Mouse (Mus musculus): Measurements from ENCODE around the gene Rasgrf2. TPM values are rescaled to one million over a fixed set of nuclear protein-coding genes. Genes with fewer than 3 reads are reported as not detected.
A peak's percentile ranks its signal among the peaks of the same experiment; 100 is the strongest.

Gene Rasgrf2
- total RNA-seq, 4 experiments from 2014 or later: 3.9 to 8.8 (median 5.3) TPM

DNA sequence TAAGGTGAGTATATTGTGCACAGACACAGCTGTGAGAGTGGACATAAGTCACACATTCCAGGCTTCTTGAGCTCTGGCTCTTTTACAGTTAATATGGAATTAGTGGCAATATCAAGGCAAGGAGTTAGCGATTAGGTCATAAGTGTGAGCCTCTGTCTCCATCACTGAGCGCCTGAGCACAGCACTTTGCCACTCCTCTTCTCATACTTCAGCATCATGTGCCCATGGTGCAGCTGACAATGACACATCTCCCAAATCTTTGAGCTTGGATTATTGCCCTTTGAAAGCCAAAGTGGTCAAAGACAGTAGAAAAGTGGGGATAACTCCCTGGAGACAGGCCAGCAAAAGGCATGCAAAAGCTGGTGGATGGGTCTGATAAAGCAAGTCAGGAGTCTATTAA lies 175.8 kb downstream of the Rasgrf2 start:
- no peak for DNase-seq (ENCODE audit: low spot score in 2 of 2)

DNA sequence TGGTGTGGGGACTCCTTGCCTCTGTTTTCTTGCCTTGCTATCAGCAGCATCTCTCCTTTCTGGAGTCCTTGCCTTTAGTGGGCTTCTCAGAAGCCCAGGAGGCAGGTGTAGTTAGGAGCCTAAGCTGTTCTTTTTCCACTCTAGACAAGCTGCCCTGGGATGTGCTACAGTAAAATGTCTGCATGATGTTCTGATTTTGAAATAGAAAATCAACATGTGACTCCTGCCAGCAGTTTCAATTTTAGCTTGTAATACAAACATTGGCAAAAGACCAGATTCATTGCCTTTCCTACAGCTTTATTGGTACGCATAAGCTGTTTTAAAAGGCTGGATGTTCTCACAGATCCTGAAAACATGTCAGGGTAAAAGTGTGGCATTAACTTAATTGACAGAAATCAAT lies 176.3 kb downstream of the Rasgrf2 start:
- DNase-seq (ENCODE audit: low spot score in 2 of 2): no peak

DNA sequence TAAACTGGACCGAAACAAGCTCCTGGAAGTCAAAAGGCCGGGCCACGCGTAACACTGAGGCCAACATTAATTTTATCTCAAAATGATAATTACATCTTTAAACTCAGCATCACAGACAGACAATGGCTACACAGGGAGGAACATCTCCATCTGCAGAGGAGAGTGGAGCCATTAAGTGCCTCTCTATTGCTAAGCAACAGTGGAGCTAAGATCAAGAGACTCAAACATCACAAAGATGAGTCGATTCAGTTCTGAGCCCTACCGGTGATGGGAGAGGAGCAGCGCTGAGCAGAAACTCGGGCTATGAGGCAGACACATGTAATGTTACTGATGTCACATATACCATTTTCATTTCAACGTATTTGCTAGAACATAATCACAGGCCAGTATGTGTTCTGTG lies 191.3 kb downstream of the Rasgrf2 start:
- no peak for DNase-seq (ENCODE audit: low spot score in 2 of 2)

DNA sequence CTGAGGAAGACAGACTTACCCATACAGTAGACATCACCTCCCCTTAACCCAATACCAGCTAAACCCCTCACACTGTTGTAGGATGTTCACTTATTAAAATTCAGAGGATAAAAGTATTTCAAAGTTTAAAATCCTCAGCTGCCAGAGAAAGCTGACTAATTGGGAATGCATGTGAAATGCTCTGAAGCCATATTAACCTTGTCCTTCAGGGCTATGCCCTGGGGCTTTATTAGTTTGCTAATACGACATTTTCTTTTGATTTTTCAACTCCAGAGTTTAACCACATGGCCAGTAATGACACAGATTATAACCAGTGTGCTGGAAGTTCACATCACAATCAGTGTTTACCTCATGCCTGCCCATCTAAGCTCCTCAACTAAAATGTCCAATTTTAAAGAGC lies 192.6 kb downstream of the Rasgrf2 start:
- no peak for DNase-seq (ENCODE audit: low spot score in 2 of 2)

DNA sequence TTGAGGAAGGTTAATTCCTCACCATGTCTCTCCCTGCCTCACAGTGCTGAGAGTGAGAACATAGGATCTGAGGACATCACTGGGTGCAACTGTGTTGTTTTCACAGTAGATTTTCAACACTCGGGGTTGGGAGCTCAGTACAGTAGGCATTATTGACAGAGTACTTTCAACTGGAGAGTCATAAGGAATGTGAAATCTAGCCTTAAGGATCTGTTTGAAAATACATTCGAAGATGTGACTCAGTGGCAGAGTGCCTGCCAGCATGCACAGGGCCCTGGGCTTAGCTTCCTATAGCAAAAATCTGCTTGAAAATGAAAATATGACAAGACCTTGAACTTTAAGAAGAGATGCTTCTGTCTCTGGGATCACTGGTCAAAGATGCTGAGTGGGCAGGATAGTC lies 194.2 kb downstream of the Rasgrf2 start:
- DNase-seq (ENCODE audit: low spot score in 2 of 2): no peak

DNA sequence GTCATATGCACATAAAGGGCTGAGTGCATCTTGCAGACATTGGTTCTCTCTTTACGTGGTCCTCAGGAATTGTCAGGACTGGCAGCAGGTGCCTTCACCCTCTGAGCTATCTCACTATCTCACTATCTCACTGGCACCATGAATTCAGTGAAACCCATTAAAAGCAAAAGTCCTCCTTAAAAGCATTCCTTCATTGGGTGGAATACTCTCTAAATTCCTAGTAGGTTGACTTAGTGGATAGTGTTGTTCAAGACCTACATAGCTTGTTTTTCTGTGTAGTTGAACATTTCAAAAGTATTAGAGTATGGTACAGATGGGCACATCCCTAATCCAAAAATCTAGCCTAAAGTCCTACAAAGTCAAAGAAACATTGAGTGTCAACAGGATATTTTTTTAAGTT lies 199.3 kb downstream of the Rasgrf2 start:
- DNase-seq (ENCODE audit: low spot score in 2 of 2): no peak

DNA sequence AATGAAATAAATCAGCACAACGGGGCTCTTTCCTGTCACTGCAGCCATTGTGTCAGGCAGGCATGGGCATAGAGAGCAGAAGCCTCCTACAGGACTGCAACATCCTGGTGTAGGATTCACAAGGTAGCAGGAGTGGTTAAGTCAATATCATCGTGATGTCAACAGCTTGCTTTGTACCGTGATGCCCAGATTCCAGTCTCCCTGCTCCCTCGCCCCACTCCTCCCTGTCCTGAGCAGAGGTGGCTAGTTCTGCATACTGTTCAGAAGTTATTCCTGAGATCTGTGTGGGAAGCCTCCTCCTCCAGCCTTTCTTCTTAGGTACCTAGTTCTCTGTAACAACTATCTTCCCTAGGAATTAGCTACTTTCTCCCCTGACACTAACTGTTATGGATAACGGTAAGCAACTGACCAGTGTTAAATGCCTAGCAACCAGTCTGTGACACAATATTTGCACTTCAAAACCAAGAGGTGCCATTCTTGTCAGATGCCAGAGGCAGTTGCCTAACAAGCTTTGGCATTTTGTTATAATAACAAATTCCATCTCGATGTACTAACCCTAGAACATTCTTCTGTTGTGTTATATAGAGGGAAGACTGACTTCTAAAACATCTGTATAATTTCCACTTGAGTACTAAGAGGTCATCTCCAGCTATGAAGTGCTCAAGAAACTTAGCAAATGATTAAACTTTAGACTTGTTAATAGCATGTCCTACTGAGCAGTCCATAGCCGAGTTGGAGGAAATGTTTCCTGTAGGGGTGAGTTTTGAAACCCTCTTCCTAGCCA lies 201.3 kb downstream of the Rasgrf2 start:
- DNase-seq (ENCODE audit: low spot score in 2 of 2): no peak

DNA sequence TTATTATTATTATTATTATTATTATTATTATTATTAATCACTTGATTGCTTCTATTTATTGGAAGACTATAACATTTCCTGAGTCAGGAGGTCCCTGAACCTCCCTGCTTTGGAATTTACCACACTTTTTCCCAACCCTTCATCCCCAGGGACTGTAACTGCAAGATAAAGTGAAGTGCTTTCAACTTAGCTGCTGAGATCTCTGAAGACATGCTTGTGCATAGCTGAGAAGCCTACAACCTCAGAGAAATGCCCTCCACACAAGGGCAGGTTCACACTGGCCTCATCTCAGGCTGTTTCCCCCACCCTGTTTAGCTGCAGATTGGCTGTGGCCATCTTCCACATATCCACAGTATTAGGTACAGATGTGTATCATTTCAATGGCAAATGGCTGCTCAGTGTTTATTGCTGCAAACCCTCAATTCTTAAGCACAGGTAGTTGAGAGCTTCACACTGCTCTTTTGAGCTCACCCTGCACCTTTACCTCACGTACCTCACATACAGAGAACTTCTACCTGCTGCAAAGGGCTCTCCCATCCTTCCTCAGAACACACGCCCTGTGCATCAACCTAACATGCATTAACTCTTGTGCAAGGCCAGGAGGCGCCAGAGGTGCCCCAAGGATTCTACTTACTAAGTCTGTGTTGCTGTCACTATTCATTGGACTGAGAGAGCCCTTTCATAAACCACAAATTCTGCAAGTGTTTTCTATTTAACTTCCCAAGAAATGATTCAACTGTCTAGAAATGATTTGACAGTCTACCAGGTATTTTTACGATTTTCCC lies 202.7 kb downstream of the Rasgrf2 start:
- no peak for DNase-seq (ENCODE audit: low spot score in 2 of 2)

DNA sequence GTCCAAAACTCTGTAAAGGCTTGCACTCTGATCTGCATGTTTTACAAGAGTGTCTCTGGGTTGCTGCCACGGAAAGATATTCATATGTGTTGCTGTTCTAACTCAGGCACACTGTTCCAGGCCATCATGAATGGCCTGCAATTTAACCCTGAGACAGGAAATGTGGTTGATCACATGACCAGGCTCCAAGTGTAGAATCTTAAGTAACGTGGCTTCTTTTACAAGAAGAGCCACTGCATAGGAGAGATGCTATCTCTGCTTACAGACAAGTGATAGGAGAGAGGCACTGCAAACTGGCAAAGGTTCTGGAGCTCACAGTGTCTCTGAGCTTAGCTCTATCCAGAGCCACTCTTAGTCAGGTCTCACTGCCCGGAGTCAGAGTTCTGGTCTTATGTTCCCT lies 210.4 kb downstream of the Rasgrf2 start:
- no peak for DNase-seq (ENCODE audit: low spot score in 2 of 2)

DNA sequence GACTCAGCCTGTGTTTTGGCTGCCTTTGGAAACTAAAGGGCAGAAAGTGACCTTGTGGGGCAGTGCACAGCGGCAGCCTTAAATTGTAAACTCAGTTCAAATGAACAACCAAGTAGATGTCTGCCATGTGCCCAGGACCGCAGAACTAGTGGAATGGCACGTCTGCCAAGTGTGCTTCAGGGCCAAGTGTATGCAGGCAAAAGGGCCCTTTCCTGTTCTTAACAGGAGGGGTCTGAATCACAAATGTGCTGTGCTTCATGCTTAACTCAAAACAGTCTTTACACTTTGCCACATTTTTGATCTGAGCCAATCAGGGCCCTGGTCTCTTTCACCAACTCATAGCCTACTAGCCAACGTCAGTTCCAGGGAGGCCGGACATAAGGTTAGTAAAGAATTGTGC lies 212.7 kb downstream of the Rasgrf2 start:
- no peak for DNase-seq (ENCODE audit: low spot score in 2 of 2)

DNA sequence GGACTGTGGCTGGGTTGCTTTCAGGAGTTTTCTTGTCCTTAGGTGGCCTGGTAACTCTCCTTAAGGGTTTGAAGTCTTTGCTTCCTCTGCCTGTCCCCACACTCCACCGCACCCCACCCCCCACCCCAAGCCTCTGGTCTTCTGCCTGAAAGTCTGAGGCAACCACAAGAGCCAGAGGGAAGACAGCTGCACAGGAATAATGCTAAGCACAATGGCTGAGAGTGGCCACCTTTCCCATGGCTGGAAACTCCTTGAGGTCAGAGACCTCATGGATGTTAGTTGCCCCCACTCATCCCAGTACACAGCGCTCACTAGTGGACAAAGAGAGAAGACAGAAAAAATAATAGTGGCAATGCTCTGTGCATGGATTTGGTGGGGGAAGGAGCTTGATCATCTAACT lies 213.6 kb downstream of the Rasgrf2 start:
- DNase-seq (ENCODE audit: low spot score in 2 of 2): no peak

DNA sequence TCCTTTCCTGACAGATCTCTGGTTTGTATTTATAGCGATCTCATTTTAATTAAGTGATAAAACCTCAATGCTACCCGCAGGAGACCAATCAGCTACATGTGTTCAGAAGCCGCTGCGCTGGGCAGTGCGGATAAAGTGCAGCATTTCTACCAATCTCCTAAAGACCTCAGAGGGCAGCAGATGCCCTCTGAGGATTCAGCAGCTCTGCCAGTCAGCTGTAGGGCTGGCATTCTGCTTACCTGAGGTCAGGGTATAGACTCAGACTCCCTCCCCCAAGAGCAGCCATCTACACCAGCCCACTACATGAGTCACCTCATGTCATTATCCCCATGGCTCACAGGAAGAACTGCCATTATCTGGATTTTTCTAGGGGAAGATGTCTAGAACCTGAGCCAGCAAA lies 215.1 kb downstream of the Rasgrf2 start:
- no peak for DNase-seq (ENCODE audit: low spot score in 2 of 2)

DNA sequence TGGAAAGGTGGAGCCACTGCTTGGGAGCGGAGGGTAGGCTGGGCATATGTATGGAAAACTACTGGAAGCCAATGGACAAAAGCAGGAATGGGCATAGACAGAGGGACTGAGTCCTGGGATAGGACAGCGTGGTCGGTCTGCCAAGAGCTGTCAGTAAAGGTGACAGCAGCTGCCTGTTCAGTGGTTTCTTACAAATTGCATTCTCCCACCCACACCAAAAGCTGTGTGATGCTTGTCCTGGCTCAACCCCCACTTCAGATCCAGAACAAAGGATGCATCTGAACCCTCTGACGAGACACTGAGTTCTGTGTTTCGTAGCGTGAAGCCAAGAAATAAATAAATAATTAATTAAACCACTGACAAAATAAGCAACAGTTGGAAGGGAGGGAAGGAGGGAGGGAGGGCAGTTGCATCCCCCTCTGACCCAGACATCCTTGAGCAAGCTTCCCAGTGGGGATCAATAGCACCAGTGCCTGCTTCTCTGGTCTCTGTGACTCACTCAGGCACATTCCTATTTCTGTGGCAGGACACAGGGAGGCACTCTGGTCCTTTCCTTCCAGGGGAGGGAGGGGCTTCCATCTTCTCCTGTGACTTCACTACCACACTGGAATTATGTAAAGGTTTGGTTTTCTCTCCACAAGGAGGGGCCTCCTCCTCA lies 215.7 kb downstream of the Rasgrf2 start:
- no peak for DNase-seq (ENCODE audit: low spot score in 2 of 2)

DNA sequence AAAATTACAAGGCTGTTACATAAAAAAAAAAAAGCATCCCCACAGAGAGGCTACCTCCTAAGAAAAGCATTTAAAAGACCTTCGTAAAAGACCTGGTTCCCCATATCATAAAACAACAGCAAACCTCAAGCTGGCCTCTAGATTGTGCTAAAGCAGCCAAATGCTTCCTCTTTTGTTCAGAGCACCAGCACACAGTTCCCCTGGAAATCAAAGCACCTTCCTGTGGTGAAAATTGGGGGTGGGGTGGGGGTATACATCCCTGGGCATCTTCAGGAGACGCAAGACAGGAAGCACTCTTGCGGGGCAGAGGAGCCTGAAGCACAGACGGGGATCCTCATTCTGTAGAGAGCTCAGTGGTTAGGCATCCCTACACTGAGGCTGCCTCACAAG lies 216.3 kb downstream of the Rasgrf2 start:
- DNase-seq (ENCODE audit: low spot score in 2 of 2): no peak

DNA sequence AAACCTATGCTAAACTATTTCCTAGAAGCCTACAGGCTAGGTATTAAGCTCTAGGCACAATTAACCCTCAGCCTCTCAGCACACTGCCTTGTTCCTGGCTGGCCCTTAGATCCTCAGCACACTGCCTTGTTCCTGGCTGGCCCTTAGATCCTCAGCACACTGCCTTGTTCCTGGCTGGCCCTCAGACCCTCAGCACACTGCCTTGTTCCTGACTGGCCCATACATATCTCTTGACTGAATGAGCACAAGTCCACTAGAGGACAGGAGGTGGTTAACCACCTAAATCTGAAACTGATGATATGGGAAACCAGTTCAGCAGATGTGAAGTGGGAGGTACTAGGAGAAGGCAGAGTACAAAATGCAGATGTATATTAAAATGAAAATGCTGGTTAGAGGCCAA lies 219.8 kb downstream of the Rasgrf2 start:
- no peak for DNase-seq (ENCODE audit: low spot score in 2 of 2)

DNA sequence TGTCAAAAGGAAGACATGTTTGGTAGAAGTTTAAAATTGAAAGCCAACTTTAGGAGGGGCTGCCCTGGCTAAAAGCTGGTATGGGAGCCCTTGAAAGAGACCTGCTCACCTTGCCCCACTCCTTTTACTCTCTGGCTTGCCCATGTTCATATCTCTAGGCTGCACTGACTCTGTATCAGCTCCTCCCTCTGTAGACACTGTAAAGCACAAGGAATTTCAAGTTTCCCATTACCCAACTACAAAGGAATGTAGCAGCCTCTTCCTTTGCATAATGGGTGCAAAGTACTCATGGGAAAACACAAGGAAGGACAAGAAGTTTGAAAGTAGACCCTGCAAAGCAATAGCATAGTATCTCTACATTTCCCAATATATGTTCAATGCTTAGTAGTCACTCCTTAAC lies 220.2 kb downstream of the Rasgrf2 start:
- no peak for DNase-seq (ENCODE audit: low spot score in 2 of 2)

DNA sequence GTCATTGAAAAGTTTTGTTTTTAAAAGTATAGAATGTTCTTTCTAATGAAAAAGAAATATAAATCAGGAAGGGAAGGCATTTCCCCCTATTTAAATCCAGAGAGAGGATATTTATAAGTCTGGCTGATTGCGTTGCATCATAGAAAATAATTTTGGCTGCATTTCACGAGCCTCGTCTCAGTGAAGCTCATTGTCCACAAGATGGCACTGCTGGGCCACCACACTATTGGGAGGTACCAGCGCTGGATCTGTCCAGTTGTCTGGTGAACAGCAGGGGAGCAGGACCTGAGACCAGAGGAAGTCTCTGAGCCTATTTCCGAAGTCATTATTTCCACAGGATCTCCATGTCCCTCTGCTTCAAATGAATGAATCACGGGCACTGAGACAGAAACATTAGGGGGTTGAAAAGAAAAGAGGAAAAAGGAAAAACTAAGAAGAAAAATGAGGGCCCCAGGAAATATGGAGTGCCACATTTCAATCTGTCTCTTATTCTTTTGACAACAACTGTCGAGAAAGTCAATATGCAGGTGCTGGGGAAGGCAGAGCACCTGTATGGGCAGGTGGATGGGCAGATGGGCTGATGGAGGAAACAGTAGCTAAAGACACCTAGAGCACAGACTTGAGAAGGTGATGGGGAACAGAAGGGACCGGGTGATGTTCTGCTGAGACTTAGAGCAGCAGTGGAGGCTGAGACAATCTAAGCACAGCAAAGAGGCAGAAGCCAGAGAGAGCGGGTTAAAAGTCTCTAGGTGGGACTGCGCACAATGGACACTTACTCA lies 223.1 kb downstream of the Rasgrf2 start:
- DNase-seq (ENCODE audit: low spot score in 2 of 2): peak; percentile 50 to 66

DNA sequence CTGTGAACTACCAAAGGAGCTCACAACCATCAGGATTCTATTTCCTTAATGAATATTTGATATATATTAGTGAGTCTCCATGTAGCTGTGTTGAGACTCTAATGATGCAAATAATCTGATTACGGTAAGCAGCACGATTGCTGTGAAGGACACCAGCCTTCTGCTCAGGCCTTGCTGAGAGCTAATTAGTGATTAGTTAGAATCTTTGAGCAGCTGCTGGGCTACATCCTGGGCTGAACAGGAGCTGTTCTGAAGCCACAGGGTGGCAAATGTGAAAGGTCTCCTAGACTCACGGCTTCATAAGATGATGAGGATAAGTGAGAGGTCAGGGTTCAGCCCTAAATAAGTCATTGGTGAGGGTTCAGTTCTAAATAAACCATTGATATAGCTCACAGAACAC lies 225.1 kb downstream of the Rasgrf2 start:
- no peak for DNase-seq (ENCODE audit: low spot score in 2 of 2)

DNA sequence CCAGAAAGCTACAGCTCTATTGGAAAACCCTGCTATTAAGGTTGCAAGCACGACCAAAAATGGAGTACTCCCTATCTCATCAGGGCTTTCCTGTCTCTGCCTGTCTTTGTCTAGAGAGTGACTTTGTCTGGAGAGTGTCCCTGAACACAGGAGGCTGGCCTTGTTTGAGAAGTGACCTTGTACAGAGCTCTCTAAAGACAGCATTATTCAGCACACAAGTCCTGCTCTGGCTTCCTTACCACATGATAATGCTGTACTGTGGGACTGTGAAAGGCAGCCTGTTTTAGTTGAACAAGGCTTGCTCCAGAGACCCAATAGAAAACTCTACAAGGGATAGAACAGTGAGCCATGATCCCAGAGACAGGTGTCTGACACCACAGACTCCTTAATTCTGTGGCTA lies 235.0 kb downstream of the Rasgrf2 start:
- DNase-seq (ENCODE audit: low spot score in 2 of 2): no peak

DNA sequence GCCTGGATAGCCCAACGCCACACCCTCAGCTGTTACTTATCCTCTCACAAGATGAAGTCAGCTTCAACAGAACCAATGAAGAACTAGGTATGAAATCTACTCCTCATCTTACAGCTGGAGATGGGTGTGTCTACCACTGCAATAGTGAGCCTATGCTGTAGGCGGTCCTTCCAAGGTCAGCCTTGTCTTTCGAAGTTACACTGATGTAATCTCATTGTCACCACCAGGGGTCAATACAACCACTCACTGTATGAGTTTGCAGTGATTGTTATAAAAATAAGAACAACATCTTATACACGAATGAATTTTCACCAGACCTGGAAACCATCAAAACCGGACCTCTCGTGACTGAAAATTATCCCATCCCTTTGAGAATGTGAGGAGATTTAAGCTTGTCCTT lies 238.3 kb downstream of the Rasgrf2 start:
- DNase-seq (ENCODE audit: low spot score in 2 of 2): no peak

DNA sequence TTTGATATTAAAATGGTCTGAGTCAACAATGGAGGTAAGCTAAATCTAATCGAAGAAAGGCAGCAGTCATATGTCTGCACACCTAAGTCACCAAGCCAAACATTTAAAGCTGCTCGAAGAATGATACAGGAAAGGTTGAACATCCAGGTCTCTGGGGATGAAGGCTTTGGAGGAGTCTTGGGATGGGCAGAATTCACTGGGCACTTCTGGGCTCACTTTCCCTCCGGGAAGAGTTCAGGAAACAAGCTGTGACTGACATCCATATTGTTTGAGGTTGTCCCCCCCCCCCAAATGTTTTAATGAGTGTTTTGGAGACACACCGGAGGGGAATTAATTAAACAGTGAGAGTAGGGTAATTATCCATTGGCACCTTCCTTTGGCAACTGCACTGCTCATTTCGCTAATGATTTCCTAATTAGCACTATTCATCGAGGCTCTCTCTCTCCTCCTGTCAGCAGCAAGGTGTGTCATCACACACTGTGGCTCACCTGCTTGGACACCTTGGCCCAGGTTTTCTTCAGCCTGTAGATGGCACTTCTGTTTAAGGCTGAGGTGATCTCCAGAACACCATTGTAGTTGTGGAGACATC lies 241.3 kb downstream of the Rasgrf2 start:
- DNase-seq (ENCODE audit: low spot score in 2 of 2): no peak

Measured in gastrocnemius, adult 8-10 months (tissue).